Mouse (Mus musculus) heart, adult 2 months (tissue): ENCODE data around the gene Wwc1.
"Not testable (repeated sequence)": the region's sequence is repeated elsewhere in the genome, so short reads cannot be mapped to it uniquely, and the experiment has no call there.

Experiments
- CTCF ChIP-seq: fragments of 200-600 bp; IDR thresholded peaks from 2 replicates; pipeline ENCODE4 v1.8.1; 2022; ENCODE audit warnings: antibody characterized with exemption, mild to moderate bottlenecking, moderate library complexity
- POLR2A ChIP-seq: fragments of 200-500 bp; IDR thresholded peaks from 2 replicates; pipeline ENCODE4 v1.6.1; 2011; ENCODE audit warnings: mild to moderate bottlenecking, low read depth, low read length, control low read depth; ENCODE audit not compliant: insufficient read depth

DNA sequence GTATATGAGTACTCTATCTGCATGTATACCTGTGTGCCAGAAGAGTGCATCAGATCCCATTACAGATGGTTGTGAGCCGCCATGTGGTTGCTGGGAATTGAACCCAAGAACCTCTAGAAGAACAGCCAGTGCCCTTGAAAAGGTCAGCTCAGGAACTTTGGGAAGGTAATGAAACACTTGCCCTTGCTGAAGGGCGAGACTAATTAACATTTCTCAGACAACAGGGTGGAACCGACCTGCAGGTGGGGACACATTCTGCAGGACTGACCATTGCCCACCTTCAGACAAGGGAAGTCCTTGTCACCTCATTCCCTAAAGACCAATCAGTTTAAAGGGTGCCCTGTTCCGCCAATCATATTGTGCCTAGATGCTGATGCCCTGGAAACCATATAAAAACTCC, 139.5 kb downstream of the Wwc1 start:
- not testable (repeated sequence) for TF ChIP-seq POLR2A, CTCF
